Mouse (Mus musculus) megakaryocyte-erythroid progenitor cell, adult 5 weeks (primary cell): Measurements from ENCODE around the gene Pde5a. TPM values are rescaled to one million over a fixed set of nuclear protein-coding genes. Genes with fewer than 3 reads are reported as not detected.

Experiments
- polyA plus RNA-seq: library from polyadenylated mRNA; stranded (reverse); fragments of >175 nt; gene quantifications from 2 replicates; pipeline ENCODE4 v1.2.3, GENCODE M21; 2012

The Pde5a gene
- 1.2 and 1.5 TPM in 2 replicates for polyA plus RNA-seq

DNA sequence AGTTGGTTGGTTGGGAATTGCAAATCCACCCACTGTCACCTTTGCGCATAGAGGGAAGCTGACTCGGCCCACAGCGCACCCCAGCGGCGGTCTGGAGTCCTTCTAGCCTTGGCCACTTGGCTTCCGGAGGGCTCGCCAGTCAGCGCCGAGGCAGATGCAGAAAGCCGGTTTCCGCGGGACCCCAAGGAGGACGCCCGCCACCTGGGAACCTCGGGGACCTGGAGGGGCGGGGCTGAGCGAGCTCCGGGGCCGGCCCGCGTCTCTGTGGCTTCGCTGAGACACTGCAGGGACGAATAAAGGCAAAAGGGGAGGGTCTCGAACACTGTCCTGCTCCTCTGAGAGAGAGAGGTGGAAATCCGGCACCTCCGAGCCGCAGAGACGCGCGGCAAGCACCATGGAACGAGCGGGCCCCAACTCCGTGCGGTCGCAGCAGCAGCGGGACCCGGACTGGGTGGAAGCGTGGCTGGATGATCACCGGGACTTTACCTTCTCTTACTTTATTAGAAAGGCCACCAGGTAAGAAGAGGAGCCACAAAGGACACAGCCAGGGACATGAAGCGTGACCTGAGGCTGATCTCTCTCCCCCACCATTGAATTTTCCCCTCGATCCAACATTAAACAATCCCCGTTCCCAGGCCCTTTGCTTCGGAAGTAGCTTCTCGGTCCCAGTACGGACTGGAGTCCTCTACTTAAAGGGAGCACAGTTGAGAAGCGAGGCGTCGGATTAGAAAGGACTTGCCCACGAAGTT is at the start of gene Pde5a:
Gene Pde5a (plus strand): TSS at position 96 of the 749 bp plus-strand sequence.

DNA sequence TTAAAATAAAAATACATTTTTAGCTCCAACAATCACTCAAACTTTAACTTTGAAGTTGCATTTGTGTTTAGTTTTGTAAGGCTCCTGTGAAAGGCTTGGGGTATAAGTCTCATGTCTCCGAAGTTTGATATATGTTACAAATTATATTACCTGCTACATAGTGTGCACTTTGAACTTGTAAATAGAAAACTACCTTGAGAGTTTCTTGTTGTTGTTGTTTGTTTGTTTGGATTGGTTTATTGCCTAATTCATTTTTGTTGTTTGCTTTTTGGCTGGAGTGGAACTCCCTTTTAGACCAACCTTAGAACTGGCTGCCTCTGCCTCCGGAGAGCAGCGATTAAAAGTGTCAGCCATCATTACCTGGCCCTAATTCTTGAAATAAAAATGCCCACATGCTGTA is 166.0 kb downstream of the Pde5a start, which contains the start of gene Fabp2:
Gene Fabp2 (plus strand): TSS at position 301 of the 400 bp plus-strand sequence.

Other genes with a start within 250 kb of the Pde5a start
- gene Fnbp1l, start 109.2 kb upstream of the Pde5a start, polyA plus RNA-seq: 1.2 and 1.4 TPM in 2 replicates
- not detected in 2 replicates for gene Fabp2, start 166.1 kb downstream of the Pde5a start, polyA plus RNA-seq
- gene Gm10959, start 190.4 kb downstream of the Pde5a start, polyA plus RNA-seq: not detected in 2 replicates
- 43.6 and 46.1 TPM in 2 replicates for gene 1810037I17Rik, start 195.3 kb downstream of the Pde5a start, polyA plus RNA-seq